Mouse (Mus musculus) ES-Bruce4 (cell line): Measurements from ENCODE around the gene Fam172a.

Source experiments
- CTCF ChIP-seq: IDR thresholded peaks from one replicate; pipeline ENCODE4 v1.8.1; 2011; ENCODE audit warnings: low read depth, low read length
- EP300 ChIP-seq: IDR thresholded peaks from 2 replicates; pipeline ENCODE4 v1.6.1; 2011; ENCODE audit warnings: low read depth, low read length; ENCODE audit not compliant: insufficient read depth
- POLR2A ChIP-seq: IDR thresholded peaks from one replicate; pipeline ENCODE4 v1.8.1; 2011; ENCODE audit warnings: low read length; ENCODE audit not compliant: insufficient read depth

DNA sequence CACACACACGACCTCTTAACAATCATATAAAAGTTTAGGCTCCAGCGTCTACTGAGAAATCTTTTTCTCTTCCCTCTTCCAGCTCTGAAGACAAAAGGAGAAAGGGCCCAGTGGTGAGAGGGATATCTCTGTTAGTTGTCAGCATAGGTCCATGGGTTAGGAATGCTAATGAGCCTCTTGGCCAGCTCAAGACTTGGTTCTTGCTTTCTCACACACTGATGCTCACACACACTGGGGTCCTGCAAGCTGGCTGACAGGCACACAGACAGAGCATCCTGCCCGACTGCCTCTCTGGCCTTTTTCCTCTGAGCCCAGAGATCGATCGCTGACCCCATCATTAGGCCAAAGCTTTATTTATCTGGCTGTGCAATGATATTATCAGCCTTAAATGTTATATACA, 482.2 kb downstream of the Fam172a start:
- TF ChIP-seq CTCF (no peak), EP300 (no peak), POLR2A (no peak)
